31 mouse cellular contexts compared by ENCODE assay signal in the genomic region with DNA sequence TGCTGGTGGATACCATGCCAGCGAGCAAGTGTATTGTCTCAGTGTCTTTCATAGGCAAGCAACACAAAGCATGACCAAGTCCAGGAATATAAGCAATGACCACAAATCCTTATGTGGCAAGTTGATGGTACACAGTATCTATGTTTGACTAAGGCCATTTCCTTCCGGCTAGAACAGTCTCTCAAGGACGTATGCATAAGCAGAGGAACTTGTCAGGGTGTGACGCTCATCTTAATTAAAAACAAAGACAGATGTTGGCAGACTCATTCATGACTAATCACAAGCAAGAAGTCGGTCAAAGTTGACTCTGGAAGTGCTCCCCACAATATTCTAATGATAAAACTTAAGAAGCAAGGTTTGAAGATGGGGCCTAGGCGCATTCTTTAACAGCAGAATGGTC. TPM values are rescaled to one million over a fixed set of nuclear protein-coding genes. Genes with fewer than 3 reads are reported as not detected.
"Had no signal": no experiment of that assay in that cellular context is flagged by ENCODE, and none has a peak within 500 bp of the region (broad histone marks: within the 10 kb centered on the region; RNA-seq: fewer than 3 reads in every experiment).

No protein-coding gene starts in this region.

- H3K4me2 ChIP-seq: heart, embryonic 11.5 days; heart, embryonic 13.5 days; heart, embryonic 15.5 days; hindbrain, embryonic 13.5 days; hindbrain, embryonic 15.5 days; kidney, embryonic 15.5 days; limb, embryonic 13.5 days; limb, embryonic 15.5 days; liver, embryonic 13.5 days had no signal

- H3K4me3 ChIP-seq: heart, adult 2 months; heart, embryonic 13.5 days; heart, embryonic 15.5 days; hindbrain, embryonic 10.5 days; hindbrain, embryonic 13.5 days; hindbrain, embryonic 15.5 days; kidney, embryonic 15.5 days; limb, embryonic 13.5 days; limb, embryonic 15.5 days; liver, embryonic 13.5 days had no signal

- H3K27me3 ChIP-seq: heart, embryonic 13.5 days; heart, embryonic 15.5 days; hindbrain, embryonic 13.5 days; hindbrain, embryonic 15.5 days; kidney, embryonic 15.5 days; limb, embryonic 13.5 days; limb, embryonic 15.5 days; liver, embryonic 13.5 days had no signal

- H3K36me3 ChIP-seq: heart, embryonic 13.5 days; heart, embryonic 15.5 days; hindbrain, embryonic 10.5 days; hindbrain, embryonic 13.5 days; hindbrain, embryonic 15.5 days; kidney, embryonic 15.5 days; limb, embryonic 13.5 days; limb, embryonic 15.5 days; liver, embryonic 13.5 days had no signal

- H3K4me1 ChIP-seq: heart, embryonic 13.5 days; heart, embryonic 15.5 days; hindbrain, embryonic 10.5 days; hindbrain, embryonic 13.5 days; hindbrain, embryonic 15.5 days; kidney, embryonic 15.5 days; limb, embryonic 13.5 days; limb, embryonic 15.5 days; liver, embryonic 13.5 days had no signal

- ATAC-seq: hindbrain, postnatal 0 days; intestine, embryonic 16.5 days had no signal

- H3K9me3 ChIP-seq: heart, embryonic 13.5 days; heart, embryonic 15.5 days; hindbrain, embryonic 10.5 days; hindbrain, embryonic 13.5 days; hindbrain, embryonic 15.5 days; kidney, embryonic 15.5 days; limb, embryonic 13.5 days; limb, embryonic 15.5 days; liver, embryonic 13.5 days had no signal

- H3K9ac ChIP-seq: heart, embryonic 13.5 days; heart, embryonic 15.5 days; hindbrain, embryonic 13.5 days; hindbrain, embryonic 15.5 days; kidney, embryonic 15.5 days; limb, embryonic 13.5 days; limb, embryonic 15.5 days; liver, embryonic 13.5 days had no signal

- DNase-seq: gastrocnemius, postnatal 10 days; gastrocnemius, postnatal 25 days; heart, adult 2 months; heart, postnatal 14 days; heart, postnatal 4 days; kidney, adult 11 months; kidney, adult 2 months; kidney, adult 9 months; kidney, postnatal 14 days; kidney, postnatal 36 days; layer of hippocampus, adult 9-11 months; layer of hippocampus, postnatal 36 days; left cerebral cortex, postnatal 4 days; liver, embryonic 13.5 days had no signal

- H3K27ac ChIP-seq: heart, adult 2 months; heart, embryonic 13.5 days; heart, embryonic 15.5 days; hindbrain, embryonic 10.5 days; hindbrain, embryonic 13.5 days; hindbrain, embryonic 15.5 days; hindbrain, postnatal 0 days; kidney, embryonic 15.5 days; kidney, postnatal 0 days; limb, embryonic 13.5 days; limb, embryonic 15.5 days; liver, embryonic 13.5 days had no signal

RNA-seq across cellular contexts. Expression of a gene that starts 37.6 kb away (rescaled TPM):
- total RNA-seq: gastrocnemius, adult 18-20 months; gastrocnemius, postnatal 10 days; gastrocnemius, postnatal 25 days; gastrocnemius, postnatal 4 days; heart, adult 2 months; heart, postnatal 14 days; heart, postnatal 4 days had no signal
- polyA plus RNA-seq: heart, adult 2 months; heart, embryonic 15.5 days; heart, postnatal 0 days; intestine, embryonic 14.5 days; intestine, embryonic 16.5 days; kidney, adult 2 months; large intestine, adult 2 months; liver, embryonic 13.5 days had no signal
